Mouse (Mus musculus) testis, adult 2 months (tissue): ENCODE results near the gene Sdccag8. TPM values are rescaled to one million over a fixed set of nuclear protein-coding genes. Genes with fewer than 3 reads are reported as not detected.

ENCODE experiments used
- H3K27ac ChIP-seq: fragments of 200-500 bp; 2 replicates; pipeline ENCODE4 v1.5.1; 2012; ENCODE audit warnings: low read depth, low read length; ENCODE audit not compliant: control insufficient read depth, insufficient read depth
- H3K27me3 ChIP-seq: fragments of 200-500 bp; 2 replicates; pipeline ENCODE4 v1.6.1; 2012; ENCODE audit warnings: mild to moderate bottlenecking, low read length, moderate library complexity; ENCODE audit not compliant: control insufficient read depth, insufficient read depth
- H3K36me3 ChIP-seq: fragments of 200-500 bp; 2 replicates; pipeline ENCODE4 v1.6.1; 2012; ENCODE audit warnings: mild to moderate bottlenecking, low read length; ENCODE audit not compliant: control insufficient read depth, insufficient read depth
- H3K4me1 ChIP-seq: fragments of 200-500 bp; 2 replicates; pipeline ENCODE4 v1.6.1; 2012; ENCODE audit warnings: low read length; ENCODE audit not compliant: control insufficient read depth, insufficient read depth
- H3K4me3 ChIP-seq: fragments of 200-500 bp; 2 replicates; pipeline ENCODE4 v1.5.1; 2012; ENCODE audit warnings: low read depth, mild to moderate bottlenecking, low read length, moderate library complexity, mixed read lengths; ENCODE audit not compliant: control insufficient read depth
- CTCF ChIP-seq: fragments of 200-500 bp; IDR thresholded peaks from 2 replicates; pipeline ENCODE4 v1.5.1; 2012; ENCODE audit warnings: low read depth, mild to moderate bottlenecking, inconsistent platforms, low read length, moderate library complexity; ENCODE audit not compliant: control insufficient read depth, insufficient read depth, insufficient replicate concordance
- POLR2A ChIP-seq: fragments of 200-500 bp; IDR thresholded peaks from 2 replicates; pipeline ENCODE4 v1.6.1; 2012; ENCODE audit warnings: low read depth, mild to moderate bottlenecking, inconsistent platforms, low read length, moderate library complexity; ENCODE audit not compliant: control insufficient read depth
- polyA plus RNA-seq: library from polyadenylated mRNA; depleted of rRNA; stranded (reverse); fragments of >200 nt; gene quantifications from 2 replicates; pipeline ENCODE4 v1.2.3, GENCODE M21; 2012

Sdccag8 gene
- polyA plus RNA-seq, 1 experiment = 17.4 TPM

GRCm38 (mm10) chr1:176811892-176812291, 2.6 kb upstream of the Sdccag8 start:
- Histone ChIP-seq H3K36me3 (no peaks in the 10 kb centered on the region), H3K4me3 (no peak overlapping the region), H3K4me1 (no peaks in the 10 kb centered on the region; the same call in none of the 2 replicates), H3K27ac (no peak overlapping the region), H3K27me3 (no peaks in the 10 kb centered on the region)
- TF ChIP-seq CTCF (no peak), POLR2A (no peak)

- H3K36me3 ChIP-seq = no peaks in the 10 kb centered on the region
- H3K4me3 ChIP-seq = peak overlapping the region; percentile 92
- peak overlapping the region; percentile 76 for H3K27ac ChIP-seq
- no peaks in the 10 kb centered on the region for H3K27me3 ChIP-seq
- no peaks in the 10 kb centered on the region; the same call in none of the 2 replicates for H3K4me1 ChIP-seq
- TF ChIP-seq CTCF (no peak), POLR2A (no peak)
These were observed 1.8 kb upstream of the Sdccag8 start for GRCm38 (mm10) chr1:176812491-176813291.

GRCm38 (mm10) chr1:176813292-176814035, 996 bp upstream of the Sdccag8 start:
- H3K4me3 ChIP-seq = peak overlapping the region; percentile 92
- TF ChIP-seq CTCF (no peak), POLR2A (peak; percentile 34; the same call in 1 of the 2 replicates)
- peak overlapping the region; percentile 99 for H3K27ac ChIP-seq
- no peaks in the 10 kb centered on the region for H3K27me3 ChIP-seq
- H3K36me3 ChIP-seq = no peaks in the 10 kb centered on the region
- H3K4me1 ChIP-seq = no peaks in the 10 kb centered on the region; the same call in none of the 2 replicates

GRCm38 (mm10) chr1:176814036-176814420, 432 bp upstream of the Sdccag8 start, which contains the start of gene Cep170:
Gene Cep170 (minus strand): TSS chr1:176814067.
- Histone ChIP-seq H3K4me1 (no peaks in the 10 kb centered on the region; the same call in none of the 2 replicates), H3K4me3 (peak within 1 kb of the TSS; percentile 92), H3K27me3 (no peaks in the 10 kb centered on the region), H3K27ac (peak within 1 kb of the TSS; percentile 99), H3K36me3 (no peaks in the 10 kb centered on the region)
- TF ChIP-seq POLR2A (peak; percentile 76; the same call in 1 of the 2 replicates), CTCF (no peak)

GRCm38 (mm10) chr1:176816728-176817127, 2.3 kb downstream of the Sdccag8 start:
- TF ChIP-seq POLR2A = no peak
- no peak for TF ChIP-seq CTCF
- no peaks in the 10 kb centered on the region for H3K27me3 ChIP-seq
- no peaks in the 10 kb centered on the region; the same call in none of the 2 replicates for H3K4me1 ChIP-seq
- H3K4me3 ChIP-seq = peak overlapping the region; percentile 43
- no peak overlapping the region for H3K27ac ChIP-seq
- no peaks in the 10 kb centered on the region for H3K36me3 ChIP-seq

GRCm38 (mm10) chr1:176818147-176818546, 3.7 kb downstream of the Sdccag8 start:
- Histone ChIP-seq H3K36me3 (no peaks in the 10 kb centered on the region), H3K4me3 (no peak overlapping the region), H3K27ac (no peak overlapping the region; the same call in 1 of the 2 replicates), H3K4me1 (no peaks in the 10 kb centered on the region; the same call in none of the 2 replicates), H3K27me3 (no peaks in the 10 kb centered on the region)
- no peak for TF ChIP-seq CTCF
- no peak for TF ChIP-seq POLR2A

GRCm38 (mm10) chr1:176818763-176819162, 4.3 kb downstream of the Sdccag8 start:
- Histone ChIP-seq H3K4me1 (no peaks in the 10 kb centered on the region; the same call in none of the 2 replicates), H3K36me3 (no peaks in the 10 kb centered on the region), H3K4me3 (no peak overlapping the region), H3K27me3 (no peaks in the 10 kb centered on the region), H3K27ac (peak overlapping the region; percentile 63)
- TF ChIP-seq CTCF = no peak
- TF ChIP-seq POLR2A = no peak
